8 mouse cellular contexts compared by ENCODE assay signal in the genomic region with DNA sequence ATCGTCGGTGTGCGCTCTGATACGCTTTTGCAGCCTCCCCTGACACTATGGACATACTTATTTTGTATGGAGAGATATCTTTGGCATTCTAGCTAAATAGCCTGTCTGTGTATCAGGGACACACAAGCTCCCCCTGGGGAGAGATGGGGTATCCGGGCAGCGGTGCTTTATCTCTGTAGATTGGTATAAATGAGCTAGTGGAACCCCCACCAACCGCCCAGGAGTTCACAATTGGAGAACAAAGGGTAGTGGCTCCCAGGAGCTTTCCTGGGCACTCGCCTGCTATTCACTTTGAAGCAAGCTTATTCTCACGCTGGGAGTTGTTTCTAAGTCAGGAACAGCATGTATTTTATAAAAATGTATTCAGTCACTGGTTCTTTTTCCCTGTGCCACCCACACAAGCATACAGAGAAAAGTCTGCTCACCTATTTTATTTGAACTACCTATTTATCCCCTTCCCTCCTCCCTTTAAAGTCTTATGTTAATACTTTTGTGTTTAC.
A peak's percentile ranks its signal among the peaks of the same experiment; 100 is the strongest.
DNase-seq lines count a peak whose midpoint lies in the region; ATAC-seq and TF ChIP-seq lines count a peak whose summit lies in the region.
"Had no signal": no experiment of that assay in that cellular context is flagged by ENCODE, and none has a peak within 500 bp of the region (broad histone marks: within the 10 kb centered on the region; RNA-seq: fewer than 3 reads in every experiment).

No protein-coding gene starts in this region.

- peak overlapping the region; percentile 55 for H3K4me3 ChIP-seq in layer of hippocampus, adult 2 months
- H3K4me3 ChIP-seq in forebrain, embryonic 11.5 days (ENCODE audit: low read depth, low read length) = no peak overlapping the region
- H3K4me3 ChIP-seq in hindbrain, postnatal 0 days (ENCODE audit: low read length) = peak overlapping the region; percentile 23
- H3K4me3 ChIP-seq in neural tube, embryonic 12.5 days = peak overlapping the region; percentile 7; the same call in 1 of the 2 replicates

- TF ChIP-seq CTCF in layer of hippocampus, adult 2 months (conservative IDR thresholded peaks at IDR 0.05) = no peak
- no peak for TF ChIP-seq CTCF in hindbrain, postnatal 0 days (IDR thresholded peaks at IDR 0.05; ENCODE audit: low read depth)

- H3K9me3 ChIP-seq in forebrain, embryonic 11.5 days (ENCODE audit: control insufficient read depth, low read length) = no peaks in the 10 kb centered on the region
- no peaks in the 10 kb centered on the region for H3K9me3 ChIP-seq in hindbrain, postnatal 0 days (ENCODE audit: low read length)
- H3K9me3 ChIP-seq in neural tube, embryonic 12.5 days = no peaks in the 10 kb centered on the region

- H3K36me3 ChIP-seq in forebrain, embryonic 11.5 days (ENCODE audit: control insufficient read depth, insufficient read depth, low read length) = no peaks in the 10 kb centered on the region
- no peaks in the 10 kb centered on the region for H3K36me3 ChIP-seq in hindbrain, postnatal 0 days (ENCODE audit: insufficient read depth, low read length)
- no peaks in the 10 kb centered on the region for H3K36me3 ChIP-seq in neural tube, embryonic 12.5 days

- no peaks in the 10 kb centered on the region for H3K27me3 ChIP-seq in forebrain, embryonic 11.5 days (ENCODE audit: control insufficient read depth, insufficient read depth, low read length)
- no peaks in the 10 kb centered on the region for H3K27me3 ChIP-seq in hindbrain, postnatal 0 days (ENCODE audit: insufficient read depth, low read length)
- no peaks in the 10 kb centered on the region for H3K27me3 ChIP-seq in neural tube, embryonic 12.5 days (replicated peaks)

- peaks cover 15% of the 10 kb centered on the region for H3K4me1 ChIP-seq in forebrain, embryonic 11.5 days (replicated peaks; ENCODE audit: control insufficient read depth, insufficient read depth, low read length)
- peaks cover 27% of the 10 kb centered on the region for H3K4me1 ChIP-seq in hindbrain, postnatal 0 days (ENCODE audit: insufficient read depth, low read length)
- peaks cover 64% of the 10 kb centered on the region for H3K4me1 ChIP-seq in neural tube, embryonic 12.5 days

- no peak for ATAC-seq in forebrain, embryonic 11.5 days (replicated peaks; ENCODE audit: low FRiP score)
- no peak for ATAC-seq in hindbrain, postnatal 0 days
- ATAC-seq in neural tube, embryonic 12.5 days (ENCODE audit: low FRiP score, low read depth) = 0 out of 2 replicates have a peak, but pooled peaks have one; percentile 10

- DNase-seq in layer of hippocampus, adult 2 months (ENCODE audit: low spot score in 2 of 2) = no peak
- no peak for DNase-seq in layer of hippocampus, adult 9-10 months (ENCODE audit: low spot score)
- DNase-seq in forebrain, embryonic 11.5 days (ENCODE audit: low spot score) = no peak
- peak; percentile 59 for DNase-seq in hindbrain, postnatal 0 days (ENCODE audit: low spot score)
- no peak for DNase-seq in ovary, postnatal 14 days (ENCODE audit: low spot score)
- no peak for DNase-seq in c-Kit-positive CD71-positive TER-119-positive erythroid progenitor cells, embryonic 14.5 days (ENCODE audit: low spot score)
- DNase-seq: kidney, adult 18-20 months had no signal

- WGBS in forebrain, embryonic 11.5 days = 32% methylated on average over 9 of the region's 9 CpGs
- 18% methylated on average over 9 of the region's 9 CpGs for WGBS in hindbrain, postnatal 0 days
- WGBS in neural tube, embryonic 12.5 days = 29% methylated on average over 9 of the region's 9 CpGs

- peak overlapping the region; percentile 37; the same call in 1 of the 2 replicates for H3K4me2 ChIP-seq in forebrain, embryonic 11.5 days (ENCODE audit: low read depth, low read length, severe bottlenecking)
- H3K4me2 ChIP-seq in hindbrain, postnatal 0 days (ENCODE audit: low read depth, low read length) = peak overlapping the region; percentile 57
- H3K4me2 ChIP-seq in neural tube, embryonic 12.5 days (replicated peaks) = peak overlapping the region; percentile 55

- H3K27ac ChIP-seq in layer of hippocampus, adult 2 months = peak overlapping the region; percentile 87
- peak overlapping the region; percentile 74 for H3K27ac ChIP-seq in forebrain, embryonic 11.5 days (ENCODE audit: low read depth, low read length)
- peak overlapping the region; percentile 79 for H3K27ac ChIP-seq in hindbrain, postnatal 0 days
- peak overlapping the region; percentile 77 for H3K27ac ChIP-seq in neural tube, embryonic 12.5 days

- H3K9ac ChIP-seq in forebrain, embryonic 11.5 days (ENCODE audit: low read length) = peak overlapping the region; percentile 1; the same call in 1 of the 2 replicates
- peak overlapping the region; percentile 41 for H3K9ac ChIP-seq in hindbrain, postnatal 0 days (replicated peaks; ENCODE audit: low read length)
- peak overlapping the region; percentile 35; the same call in 1 of the 2 replicates for H3K9ac ChIP-seq in neural tube, embryonic 12.5 days
